Mouse (Mus musculus) C2C12 (cell line): ENCODE measurements around the gene Ccdc50.

Experiments
- CTCF ChIP-seq: IDR thresholded peaks from one replicate; pipeline ENCODE4 v1.5.1; 2011; ENCODE audit not compliant: control insufficient read depth, insufficient read depth, insufficient read length
- MAX ChIP-seq: IDR thresholded peaks from one replicate; pipeline ENCODE4 v1.6.1; 2011; ENCODE audit warnings: mild to moderate bottlenecking, control low read depth
- MYOD1 ChIP-seq: IDR thresholded peaks from one replicate; pipeline ENCODE4 v1.6.1; 2011; ENCODE audit warnings: low read depth; ENCODE audit not compliant: control insufficient read depth, insufficient read length
- MYOG ChIP-seq: IDR thresholded peaks from one replicate; pipeline ENCODE4 v1.6.1; 2011; ENCODE audit not compliant: control insufficient read depth, insufficient read length; ENCODE audit errors: extremely low read depth

GRCm38 (mm10) chr16:27435034-27435433 is 46.4 kb downstream of the Ccdc50 start:
- TF ChIP-seq CTCF = no peak
- TF ChIP-seq MYOD1 = no peak
- no peak for TF ChIP-seq MAX
- no peak for TF ChIP-seq MYOG
